Mouse (Mus musculus) gastrocnemius, postnatal 14 days (tissue): Measurements from ENCODE around the gene Sim2. TPM values are rescaled to one million over a fixed set of nuclear protein-coding genes. Genes with fewer than 3 reads are reported as not detected.
A peak's percentile ranks its signal among the peaks of the same experiment; 100 is the strongest.

Experiments
- DNase-seq: peaks from one replicate; pipeline ENCODE4 v3.0.0; 2021; ENCODE audit warnings: mixed read lengths
- intact Hi-C: fragments of 180-260 bp; cut with DNase I; formaldehyde crosslinking; loops from one replicate; pipeline ENCODE4 v1.15.1; 2025; ENCODE audit warnings: low total_unique reads
- microRNA-seq, 2 experiments: library from miRNA; unstranded; fragments of <30 nt; microRNA quantifications; one replicate each; pipeline ENCODE4 v1.2.0; 2021
- total RNA-seq, 2 experiments: library from RNA; stranded (reverse); gene quantifications; 2 replicates each; pipeline ENCODE4 v1.2.3; 2021

Sim2 gene
- total RNA-seq, 2 experiments from 2014 or later: 9.7 to 11.4 TPM

DNA sequence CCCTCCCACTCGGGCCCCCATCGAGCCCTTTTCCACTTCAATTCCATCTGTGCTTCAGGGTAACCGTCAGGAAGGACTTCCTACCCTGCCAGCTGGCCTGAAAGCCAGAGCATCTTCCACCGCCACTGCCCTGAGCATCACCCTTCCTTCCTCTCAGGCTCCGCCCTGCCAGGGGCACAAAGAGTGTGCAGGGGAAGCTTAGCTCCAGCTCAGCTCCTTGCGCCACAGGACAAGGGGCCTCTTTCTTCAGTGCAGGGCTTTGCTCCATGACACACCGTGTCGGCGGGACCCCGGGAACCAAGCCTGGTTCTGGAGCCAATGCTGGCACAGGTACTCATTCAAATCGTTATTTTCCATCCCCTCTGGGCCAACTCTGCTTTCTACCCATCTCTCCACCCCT, 63.4 kb downstream of the Sim2 start:
- intact Hi-C loops: no loop called here
- peak; percentile 15 for DNase-seq

DNA sequence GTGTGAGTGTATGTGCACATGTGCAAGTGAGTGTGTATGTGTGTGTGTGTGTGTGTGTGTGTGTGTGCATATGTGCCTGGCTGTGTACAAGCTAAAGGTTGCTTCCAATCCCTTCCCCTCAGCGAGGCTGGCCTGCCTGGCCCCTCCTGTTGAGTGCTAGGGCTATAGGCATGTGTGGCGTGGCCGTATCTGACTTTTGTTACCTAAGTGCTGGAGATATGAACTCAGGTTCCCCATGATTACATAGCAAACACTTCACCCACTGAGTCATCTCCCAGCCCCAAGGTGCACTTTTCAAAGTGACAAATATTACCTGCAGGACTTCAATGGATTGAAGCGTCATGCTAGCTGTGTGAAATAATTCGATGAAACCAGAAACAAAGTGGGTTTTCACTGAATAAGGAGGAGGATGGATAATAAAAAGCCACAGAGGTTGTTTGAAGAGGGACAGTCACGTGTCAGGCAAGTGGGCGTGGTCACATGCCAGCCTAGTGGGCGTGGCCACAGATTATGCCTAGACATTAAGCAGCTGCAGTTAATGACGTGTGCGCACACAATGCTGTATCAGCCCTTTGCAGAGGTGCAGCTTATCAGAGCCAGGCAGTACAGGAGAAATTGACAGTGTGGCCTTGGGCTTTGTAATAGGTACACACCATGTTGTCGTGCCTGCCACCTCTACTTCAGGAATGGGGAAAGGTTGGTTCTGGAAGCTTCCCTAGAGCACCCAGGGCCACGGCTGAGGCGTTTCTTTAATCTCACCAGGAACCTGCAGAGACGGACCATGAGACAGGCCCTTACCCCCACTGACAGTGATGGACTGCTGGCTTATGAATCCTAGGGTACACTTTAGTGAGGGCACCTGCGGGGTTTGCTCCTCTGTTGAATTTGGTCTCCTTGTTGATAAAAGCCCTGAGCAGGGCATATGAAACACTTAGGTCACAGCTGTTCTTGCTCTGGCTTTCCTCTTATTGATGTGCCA, 65.7 kb downstream of the Sim2 start:
- DNase-seq: no peak
- intact Hi-C loops: no loop called here

DNA sequence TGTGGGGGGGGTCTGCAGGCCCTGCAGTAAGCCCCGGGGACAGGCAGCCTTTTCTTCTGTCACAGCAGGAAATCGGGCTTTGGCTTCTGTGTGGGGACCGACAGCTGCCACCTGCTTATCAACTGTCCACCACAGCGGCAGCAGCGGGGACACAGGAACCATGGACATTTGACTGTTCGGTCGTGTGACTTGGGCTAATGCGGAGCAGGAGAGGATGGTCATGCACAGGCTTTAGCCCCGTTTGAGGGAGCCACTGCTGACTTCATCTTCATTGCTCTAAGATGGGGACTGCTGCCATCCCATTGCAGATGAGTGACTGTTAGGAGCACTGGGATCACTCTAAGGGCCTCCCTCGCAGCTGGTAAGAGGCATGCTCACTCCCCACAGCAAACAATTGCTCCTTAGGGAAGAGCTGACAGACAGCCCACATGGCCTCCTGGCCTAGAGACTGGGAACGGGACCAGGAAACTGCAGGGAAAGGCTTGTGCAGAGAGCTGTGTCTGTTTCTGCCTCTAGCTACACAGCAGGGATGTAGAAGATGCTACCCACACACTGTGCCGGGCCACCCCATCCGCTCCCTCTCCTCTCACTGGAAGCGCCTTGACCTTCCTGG, 70.4 kb downstream of the Sim2 start:
- intact Hi-C loops: no loop called here
- peak; percentile 50 for DNase-seq

GRCm38 (mm10) chr16:94157819-94158218, 73.1 kb downstream of the Sim2 start:
- intact Hi-C loops: no loop called here
- DNase-seq: no peak

- intact Hi-C loops: no loop called here
- no peak for DNase-seq
Measured at GRCm38 (mm10) chr16:94162000-94162399, 77.3 kb downstream of the Sim2 start.

DNA sequence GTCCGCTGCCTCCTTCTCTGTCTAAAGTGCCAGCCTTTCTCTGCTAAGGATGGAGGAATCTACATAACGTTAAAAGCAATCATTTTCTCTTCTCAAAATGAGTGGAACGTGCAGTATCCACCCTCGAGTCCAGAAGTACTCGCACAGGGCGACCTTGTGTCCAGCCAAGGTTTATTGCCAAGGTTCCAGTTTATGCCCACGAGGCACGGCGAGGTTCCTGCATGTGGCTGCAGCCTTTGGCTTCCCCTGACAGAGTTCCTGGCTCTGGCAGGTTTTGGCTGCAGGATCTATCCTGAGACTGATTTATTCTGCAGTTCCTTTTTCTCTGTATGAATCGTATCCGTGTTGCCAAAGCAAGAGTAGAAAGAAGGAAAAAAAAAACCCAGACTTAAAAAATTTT, 78.3 kb downstream of the Sim2 start:
- peak; percentile 36 for DNase-seq
- intact Hi-C loops: no loop called here

- DNase-seq: no peak
- intact Hi-C loops: no loop called here
Measured at GRCm38 (mm10) chr16:94164236-94164635, 79.5 kb downstream of the Sim2 start.

DNA sequence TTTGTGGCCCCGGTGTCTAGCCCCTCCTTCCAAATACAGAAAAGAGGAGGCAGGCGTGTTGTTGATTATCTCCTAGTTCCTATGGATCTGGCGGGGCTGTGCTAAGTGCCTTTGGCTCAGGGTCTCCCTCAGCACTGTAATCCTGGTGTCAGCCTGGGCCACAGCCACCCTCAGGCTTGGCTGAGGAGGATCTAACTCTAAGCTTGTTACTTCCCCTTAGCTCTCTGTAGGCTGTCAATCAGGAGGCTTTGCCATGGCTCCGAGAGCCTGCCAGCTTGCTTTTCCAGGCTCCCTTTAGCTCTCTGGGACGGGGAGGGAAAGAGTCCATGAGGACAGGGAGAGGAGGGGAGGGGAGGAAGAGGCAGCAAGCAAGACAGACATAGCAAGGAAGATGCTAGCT, 80.2 kb downstream of the Sim2 start:
- intact Hi-C loops: no loop called here
- no peak for DNase-seq

DNA sequence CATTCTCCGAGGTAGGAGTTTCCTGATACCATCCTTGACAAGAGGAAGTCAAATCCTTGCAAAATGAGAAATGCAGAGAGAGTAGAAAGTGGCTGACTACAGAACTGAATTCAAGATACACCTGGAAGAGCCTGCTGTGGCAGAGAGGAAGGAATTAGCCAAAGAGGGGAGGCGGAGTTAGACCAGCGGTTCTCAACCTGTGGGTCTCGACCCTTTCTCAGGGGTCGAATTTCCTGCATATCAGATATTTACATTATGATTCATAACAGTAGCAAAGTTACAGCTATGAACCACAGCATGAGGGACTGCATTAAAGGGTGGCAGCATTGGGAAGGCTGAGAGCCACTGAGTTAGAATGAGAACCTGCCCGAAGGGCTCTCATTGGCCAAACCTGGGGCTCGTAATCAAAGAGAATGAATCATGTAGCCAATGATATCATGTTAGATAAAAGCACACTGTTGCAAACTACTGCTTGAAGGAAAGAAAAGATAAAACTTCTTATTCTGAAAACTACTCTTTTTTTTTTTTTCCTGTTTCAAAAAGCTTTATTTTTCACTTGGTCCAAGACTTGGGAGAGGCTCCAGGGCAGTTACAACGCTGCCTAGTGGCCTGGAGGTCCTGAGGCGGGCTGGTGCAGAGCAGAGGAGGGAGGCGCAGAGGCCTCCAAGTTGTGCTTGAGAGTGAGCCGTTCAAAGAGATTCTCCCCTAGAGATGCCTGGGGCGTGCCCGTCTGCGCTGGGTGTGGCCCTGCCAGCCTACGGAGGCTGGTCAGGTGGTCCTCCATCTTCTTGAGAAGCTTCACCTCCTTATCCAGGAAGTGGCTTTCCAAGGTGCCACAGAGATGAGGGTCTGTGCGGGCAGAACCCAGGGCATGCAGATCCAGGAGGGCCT, 84.2 kb downstream of the Sim2 start:
- no peak for DNase-seq
- intact Hi-C loops: no loop called here

- no peak for DNase-seq
- intact Hi-C loops: no loop called here
Measured at GRCm38 (mm10) chr16:94170218-94170617, 85.5 kb downstream of the Sim2 start.

DNA sequence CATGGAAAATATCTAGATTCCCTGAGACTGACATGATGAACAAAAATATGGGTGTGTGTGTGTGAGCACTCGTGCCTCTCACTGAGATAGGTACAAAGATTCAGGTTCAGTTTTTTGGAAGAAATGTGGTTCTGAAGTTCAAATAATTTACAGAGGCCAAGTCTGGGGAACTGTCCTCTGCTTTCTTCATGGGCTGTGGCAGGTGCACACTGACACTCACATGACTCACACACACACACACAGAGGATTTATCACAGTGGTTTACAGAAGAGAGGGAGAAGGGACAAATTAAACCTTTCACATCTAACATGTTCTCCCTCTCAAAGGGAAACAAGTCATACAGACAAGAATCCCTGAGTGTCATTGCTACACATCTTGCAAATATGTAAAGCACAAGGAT, 88.6 kb downstream of the Sim2 start:
- DNase-seq: no peak
- intact Hi-C loops: no loop called here

GRCm38 (mm10) chr16:94175366-94175986, 90.7 kb downstream of the Sim2 start:
- intact Hi-C loops: no loop called here
- no peak for DNase-seq

Small RNAs within 50 kb of the gene (microRNA-seq; reads per million reads assigned to microRNA genes)
- gene Gm23062: 0 reads per million in 2 experiments

Other genes with a start within 250 kb of the Sim2 start
- gene Chaf1b, start 201.0 kb upstream of the Sim2 start, total RNA-seq: 1 to 10 TPM; 1.4 to 2.3 TPM
- gene Cldn14, start 76.1 kb upstream of the Sim2 start, total RNA-seq: not detected
- 1 to 10 TPM; 5.8 to 6.6 TPM for gene Hlcs, start 228.6 kb downstream of the Sim2 start, total RNA-seq
- 1 to 10 TPM; 1.8 to 2.0 TPM for gene Ripply3, start 243.5 kb downstream of the Sim2 start, total RNA-seq